Mouse (Mus musculus): Measurements from ENCODE around the gene Phlda3. TPM values are rescaled to one million over a fixed set of nuclear protein-coding genes. Genes with fewer than 3 reads are reported as not detected.
A peak's percentile ranks its signal among the peaks of the same experiment; 100 is the strongest.

Gene Phlda3
- total RNA-seq, 2 experiments from 2014 or later: 17.2 to 18.4 TPM

DNA sequence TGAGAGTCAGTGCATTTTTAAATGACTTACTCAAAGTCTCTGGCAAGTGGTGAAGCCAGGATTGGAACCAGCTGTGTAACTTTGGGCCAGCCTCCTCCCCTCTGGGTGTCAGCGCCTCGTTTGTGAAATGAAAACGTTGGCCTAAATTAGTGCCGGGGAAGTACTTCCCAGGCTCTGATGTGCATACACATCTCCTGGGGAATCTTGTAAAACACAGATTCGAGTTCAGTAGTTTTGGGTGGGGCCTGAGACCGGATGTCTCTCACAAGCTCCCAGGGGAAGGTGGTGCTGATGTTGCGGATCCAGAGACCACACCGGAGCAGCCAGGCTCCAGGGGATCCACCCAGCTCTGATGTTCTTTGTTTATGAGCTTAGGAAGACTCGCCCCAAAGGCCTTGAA lies 10.6 kb upstream of the Phlda3 start:
- peak; percentile 65 to 77 for DNase-seq
- intact Hi-C loops (cut with DNase I): no loop called here

DNA sequence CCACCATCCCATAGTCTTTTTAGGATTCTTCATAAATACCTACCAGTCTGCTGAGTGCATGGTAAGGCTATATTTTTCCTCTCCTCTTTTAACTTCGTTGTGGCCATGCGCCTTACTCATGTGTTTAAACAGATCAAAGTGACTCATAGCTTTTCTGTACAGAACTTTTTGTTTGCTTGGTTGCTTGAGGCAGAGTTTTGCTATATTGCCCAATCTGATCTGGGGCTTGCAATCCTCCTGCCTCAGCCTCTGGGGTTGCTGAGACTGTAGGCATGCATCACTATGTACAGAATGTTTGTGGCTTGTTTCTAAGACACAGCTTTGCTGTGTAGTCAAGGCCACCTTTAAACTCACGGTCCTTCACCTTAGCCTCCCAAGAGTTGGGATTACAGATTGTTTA lies 10.0 kb upstream of the Phlda3 start:
- DNase-seq: no peak
- intact Hi-C loops (cut with DNase I): no loop called here

DNA sequence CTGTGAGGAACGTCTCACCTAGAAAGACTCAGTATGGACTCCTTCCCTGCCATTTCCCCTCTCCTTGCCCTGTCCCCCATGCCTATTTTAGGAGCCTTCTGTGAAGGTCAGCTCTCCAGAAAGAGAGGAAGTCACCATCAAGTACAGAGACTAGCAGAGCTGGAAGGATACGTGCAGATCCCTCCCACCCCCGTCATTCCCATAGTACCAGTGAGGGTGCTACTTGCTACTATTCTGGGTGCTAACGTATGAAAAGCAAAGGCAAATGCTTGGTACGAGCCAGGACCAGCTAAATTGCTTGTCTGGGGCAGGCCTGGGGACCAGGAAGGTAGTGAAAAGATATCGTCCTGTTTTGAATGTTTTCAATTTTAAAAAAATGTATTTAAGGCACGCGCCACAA lies 8.6 kb upstream of the Phlda3 start:
- intact Hi-C loops (cut with DNase I): no loop called here
- DNase-seq: no peak

DNA sequence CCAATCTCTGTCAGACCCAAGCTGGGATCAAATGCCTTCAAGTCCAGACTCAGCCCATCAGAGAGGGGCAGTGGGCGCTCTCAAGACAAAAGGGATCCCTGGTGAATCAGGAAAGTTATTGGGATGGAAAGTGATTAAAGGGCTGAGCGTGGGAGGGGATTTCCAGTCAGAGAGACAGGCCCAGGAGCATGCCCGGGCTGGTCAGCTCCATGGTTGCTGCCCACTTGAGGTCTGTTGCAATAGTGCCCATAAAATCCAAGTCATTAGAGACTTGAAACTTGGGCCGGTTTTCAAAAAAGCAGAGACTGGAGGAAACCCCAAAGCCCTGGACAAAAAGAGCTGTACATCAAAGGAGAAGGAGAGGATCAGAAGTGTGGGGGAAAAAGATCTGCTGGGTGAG lies 6.2 kb upstream of the Phlda3 start:
- no peak for DNase-seq
- intact Hi-C loops (cut with DNase I): no loop called here

DNA sequence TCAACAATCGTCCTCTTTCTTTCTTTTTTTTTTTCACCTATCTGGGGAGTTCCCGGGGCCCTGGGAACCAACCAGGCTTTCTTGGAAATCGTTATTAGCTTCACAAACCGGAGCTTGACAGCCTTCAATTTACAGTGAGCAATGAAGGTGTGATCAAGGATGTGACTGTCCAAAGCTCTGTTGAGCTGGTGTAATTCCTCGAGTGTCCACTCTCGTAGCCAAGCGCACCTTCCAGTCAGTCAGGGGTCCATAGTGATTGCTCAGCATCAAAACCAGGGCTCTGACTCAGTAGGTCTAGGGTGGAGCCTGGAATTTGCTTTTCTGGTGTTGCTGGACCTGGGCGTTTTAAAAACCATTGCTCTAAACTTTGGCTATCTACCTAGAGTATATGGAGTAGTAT lies 5.7 kb upstream of the Phlda3 start:
- DNase-seq: no peak
- intact Hi-C loops (cut with DNase I): no loop called here

DNA sequence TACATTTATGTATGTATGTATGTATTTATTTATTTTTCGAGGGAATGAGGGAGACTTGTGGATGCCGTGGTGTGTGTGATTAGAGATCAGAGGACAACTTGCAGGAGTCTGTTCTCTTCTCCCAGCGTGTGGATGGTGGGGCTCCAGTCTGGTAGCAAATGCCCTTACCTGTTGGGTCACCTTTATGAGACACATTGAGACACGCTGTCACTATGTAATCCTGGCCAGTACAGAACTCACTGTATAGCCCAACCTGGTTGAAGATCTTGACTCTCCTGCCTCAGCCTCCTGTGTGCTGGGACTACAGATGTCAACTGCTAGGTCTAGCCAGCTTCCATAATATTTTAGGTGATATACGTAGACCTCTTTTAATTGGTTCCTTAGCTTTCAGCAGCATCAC lies 4.2 kb upstream of the Phlda3 start:
- intact Hi-C loops (cut with DNase I): no loop called here
- no peak for DNase-seq

DNA sequence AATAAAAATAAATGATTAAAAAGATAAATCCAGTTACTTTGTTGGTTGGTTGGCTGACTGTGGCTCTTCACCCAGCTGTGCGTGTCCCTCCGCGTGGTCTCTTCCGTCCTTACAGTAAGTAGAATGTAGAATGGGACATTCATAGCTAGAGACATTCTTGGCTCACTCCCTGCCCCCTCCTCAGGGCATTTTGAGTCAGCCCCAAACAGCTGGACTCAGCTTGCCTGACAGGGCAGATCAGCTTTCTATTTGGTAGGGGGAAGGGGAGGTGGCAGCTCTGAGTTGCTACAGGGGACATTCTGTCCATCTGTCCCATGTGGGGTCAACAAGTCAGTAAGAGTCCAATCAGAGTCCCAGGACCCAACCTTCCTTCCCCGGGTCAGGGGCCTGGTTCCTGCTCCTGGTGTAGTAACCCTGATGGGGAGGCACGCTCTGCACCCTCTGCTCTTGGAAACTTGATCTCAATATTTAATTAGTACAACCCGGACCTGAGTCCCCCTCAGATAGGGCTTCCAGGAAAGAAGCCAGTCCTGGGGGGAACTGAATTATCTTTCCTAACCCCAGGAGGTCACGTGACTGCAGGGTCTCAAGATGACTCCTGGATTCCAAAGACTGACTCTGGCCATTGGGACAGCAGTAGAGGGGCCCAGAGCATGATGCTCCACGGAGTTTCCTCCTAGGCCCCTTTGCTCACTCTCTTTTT lies 2.3 kb upstream of the Phlda3 start:
- peak; percentile 43 to 55 for DNase-seq
- intact Hi-C loops (cut with DNase I): no loop called here

DNA sequence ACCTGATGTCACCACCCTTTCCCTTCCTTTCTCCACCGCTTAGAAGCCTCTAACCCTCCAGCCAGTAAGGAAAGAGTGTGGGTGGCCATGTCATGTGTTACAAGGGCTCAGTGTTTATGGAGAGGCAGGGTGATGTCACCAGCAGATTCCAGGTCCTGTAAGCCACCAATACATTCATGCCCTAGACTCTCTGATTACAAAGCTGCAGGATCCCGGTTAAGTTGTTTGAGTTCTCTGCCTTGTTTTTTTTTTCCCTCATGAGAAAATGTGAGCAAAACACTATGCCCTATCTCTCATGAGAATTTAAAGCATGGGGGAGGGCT lies 1.8 kb upstream of the Phlda3 start:
- no peak for DNase-seq
- intact Hi-C loops (cut with DNase I): no loop called here

DNA sequence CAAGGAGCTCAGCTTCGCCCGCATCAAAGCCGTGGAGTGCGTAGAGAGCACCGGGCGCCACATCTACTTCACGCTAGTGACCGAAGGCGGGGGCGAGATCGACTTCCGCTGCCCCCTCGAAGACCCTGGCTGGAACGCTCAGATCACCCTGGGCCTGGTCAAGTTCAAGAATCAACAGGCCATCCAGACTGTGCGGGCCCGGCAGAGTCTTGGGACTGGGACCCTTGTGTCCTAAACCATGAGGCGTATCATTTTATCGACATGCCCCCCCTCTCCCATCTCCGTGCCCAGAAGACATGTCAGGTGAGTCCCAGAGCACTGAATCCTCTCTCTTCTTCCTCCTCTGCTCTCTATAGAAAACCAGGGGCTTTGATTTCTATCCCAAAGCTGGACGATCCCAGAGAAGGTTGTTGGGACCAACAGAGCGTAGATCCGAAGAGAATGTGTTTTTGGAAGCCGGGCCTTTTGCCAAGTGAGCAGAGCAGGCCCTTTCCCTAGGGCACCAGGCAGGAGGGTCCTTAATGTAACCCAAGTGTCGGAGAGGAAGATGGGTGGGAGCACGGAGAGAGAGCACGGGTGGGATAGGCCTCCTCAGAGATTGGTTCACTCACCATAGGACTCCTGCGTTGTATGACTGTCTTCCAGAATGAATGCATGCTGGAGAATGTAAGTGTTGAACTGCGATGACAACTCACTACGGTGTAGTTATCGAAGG lies 830 bp downstream of the Phlda3 start:
- DNase-seq: no peak
- intact Hi-C loops (cut with DNase I): loop anchor here (1.0 kb wide), 1 partner anchor 13 kb away; the partner anchor contains the start of gene Tnni1

DNA sequence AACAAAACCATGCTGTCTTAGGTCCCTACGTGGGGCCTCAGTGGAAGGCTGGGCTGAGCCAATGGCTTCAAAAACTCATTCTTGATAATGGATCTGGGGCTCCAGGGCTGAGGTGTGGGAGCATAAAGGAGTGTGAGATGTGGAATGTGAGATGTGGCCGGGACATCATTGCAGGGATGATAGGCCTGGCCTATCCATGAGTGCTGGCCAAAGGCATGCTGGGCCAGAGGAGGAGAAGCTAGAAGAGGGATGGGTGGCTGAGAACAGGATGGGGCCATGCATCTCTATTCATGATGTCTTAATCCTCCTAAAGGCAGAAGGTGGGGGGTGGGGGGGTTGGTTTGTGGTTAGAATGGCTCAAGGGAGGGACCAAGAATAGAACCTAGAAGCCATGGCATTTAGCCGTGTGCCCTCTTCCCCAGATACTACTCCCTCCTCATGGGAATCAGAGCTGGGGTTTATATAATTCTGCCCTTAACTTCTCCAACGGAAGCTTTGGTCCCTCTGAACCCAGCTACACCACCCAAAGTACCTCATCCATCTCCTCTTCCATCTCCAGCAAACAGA lies 1.5 kb downstream of the Phlda3 start:
- no peak for DNase-seq
- intact Hi-C loops (cut with DNase I): no loop called here

DNA sequence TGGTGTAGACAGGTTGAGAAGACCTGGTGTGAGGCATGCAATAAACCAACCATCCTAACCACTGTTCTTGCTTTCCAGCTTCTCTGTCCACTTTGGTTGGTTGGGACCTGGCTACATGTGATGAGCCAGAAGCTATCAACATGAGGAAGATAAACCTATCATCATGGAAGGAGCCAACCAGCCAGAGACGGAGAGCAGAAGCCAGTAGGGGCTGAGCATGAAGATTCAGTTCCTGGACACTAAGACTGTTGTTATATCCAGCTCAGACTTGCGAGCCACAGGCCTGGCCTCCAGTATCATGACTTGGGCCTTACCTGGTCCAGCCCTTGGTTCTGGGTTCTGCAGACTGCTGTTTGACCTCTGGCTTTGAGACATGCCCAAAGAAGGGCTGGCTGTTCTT lies 2.5 kb downstream of the Phlda3 start:
- no peak for DNase-seq
- intact Hi-C loops (cut with DNase I): no loop called here

DNA sequence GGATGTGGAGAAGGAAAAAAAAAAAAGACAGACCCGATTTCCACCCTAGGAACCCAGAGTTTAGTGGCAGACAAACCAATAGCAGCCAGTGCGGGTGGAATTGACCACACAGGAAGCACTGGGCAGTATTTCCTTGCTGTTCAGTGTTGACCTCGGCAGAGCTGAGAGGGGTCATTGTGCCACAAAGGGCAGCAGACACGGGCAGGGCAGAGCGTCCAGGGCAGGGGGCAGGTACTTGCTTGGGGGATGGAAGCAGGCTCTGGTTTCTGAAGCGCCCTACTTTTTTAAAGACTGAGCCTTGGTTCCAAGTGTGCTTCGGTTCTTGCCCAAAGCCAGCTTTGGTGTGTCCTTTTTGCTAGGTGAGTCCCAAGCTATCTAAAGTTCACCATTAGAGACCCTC lies 4.3 kb downstream of the Phlda3 start:
- no peak for DNase-seq
- intact Hi-C loops (cut with DNase I): no loop called here

DNA sequence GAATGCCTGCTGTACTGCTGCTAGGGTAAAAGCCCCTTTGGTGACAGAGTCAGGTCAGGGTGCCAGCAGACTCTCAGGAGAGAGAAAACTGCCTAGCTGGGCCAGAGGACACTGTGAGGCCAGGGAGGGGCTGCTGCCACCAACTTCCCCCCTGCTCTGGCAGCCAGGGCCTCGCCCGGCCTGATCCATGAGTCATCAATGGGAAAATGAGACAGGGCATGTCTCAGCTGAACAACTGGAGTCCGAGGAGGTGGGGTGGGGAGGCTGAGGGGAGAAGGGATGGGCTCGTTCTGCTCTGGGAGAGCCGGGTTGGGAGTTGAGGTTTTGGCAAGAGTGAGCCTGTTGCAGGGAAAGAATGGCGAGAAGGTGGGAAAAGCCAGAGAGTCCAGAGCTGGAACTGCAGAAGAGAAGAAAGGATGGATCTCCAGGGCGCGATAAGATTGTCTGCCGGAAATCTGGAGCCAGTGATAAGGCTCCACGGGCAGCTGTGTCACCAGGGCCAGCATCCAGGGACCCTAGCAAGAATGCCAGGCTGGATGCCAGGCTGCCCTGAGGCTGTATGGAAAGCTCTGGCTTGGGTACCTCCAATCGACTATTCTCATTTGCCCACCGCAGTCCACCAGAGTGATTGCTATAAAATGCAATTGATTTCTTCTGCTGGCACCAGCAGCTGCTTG lies 5.1 kb downstream of the Phlda3 start:
- intact Hi-C loops (cut with DNase I): no loop called here

DNA sequence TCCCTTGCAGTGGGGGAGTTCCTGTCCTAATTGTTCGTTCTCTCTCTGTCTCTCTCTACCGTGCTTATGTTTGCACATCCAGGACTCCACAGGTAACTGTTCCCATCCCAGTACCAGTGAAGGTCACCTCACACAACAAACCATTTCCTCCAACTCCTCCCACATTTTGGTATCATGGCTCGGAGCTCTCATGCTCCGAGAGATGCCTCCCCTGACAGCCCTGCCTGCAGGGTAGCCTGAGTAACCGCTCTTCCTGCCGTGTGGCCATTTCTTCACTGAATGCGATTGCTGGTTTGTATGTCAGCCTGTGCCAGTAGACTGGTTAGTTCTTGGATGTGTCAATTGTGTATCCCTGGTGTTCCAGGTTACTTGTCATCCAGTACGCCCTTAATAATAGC lies 5.7 kb downstream of the Phlda3 start:
- intact Hi-C loops (cut with DNase I): no loop called here
- no peak for DNase-seq

More for the DNA sequence above, 5.1 kb downstream of the Phlda3 start:
- peak; percentile 55 to 57 for DNase-seq

DNA sequence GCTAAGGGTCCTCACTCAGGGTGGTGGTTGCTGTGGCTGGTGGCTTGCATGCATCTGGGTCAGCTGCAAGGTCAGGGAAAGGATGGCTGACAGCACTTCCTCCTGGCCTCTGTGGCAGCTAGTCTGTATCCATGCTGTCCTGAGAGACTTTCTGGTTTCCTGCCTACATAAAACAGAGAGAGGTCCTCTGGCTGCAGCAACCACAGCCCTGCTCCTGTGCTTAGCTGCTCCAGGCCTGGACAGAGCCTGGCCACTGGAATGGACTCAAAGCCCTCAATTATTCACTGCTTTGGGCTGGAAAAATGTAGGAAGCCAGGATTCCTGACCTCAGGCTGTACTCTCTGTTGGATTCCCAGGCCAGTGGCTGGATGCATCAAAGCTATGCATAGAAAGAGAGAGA lies 10.7 kb downstream of the Phlda3 start:
- DNase-seq: no peak
- intact Hi-C loops (cut with DNase I): no loop called here

DNA sequence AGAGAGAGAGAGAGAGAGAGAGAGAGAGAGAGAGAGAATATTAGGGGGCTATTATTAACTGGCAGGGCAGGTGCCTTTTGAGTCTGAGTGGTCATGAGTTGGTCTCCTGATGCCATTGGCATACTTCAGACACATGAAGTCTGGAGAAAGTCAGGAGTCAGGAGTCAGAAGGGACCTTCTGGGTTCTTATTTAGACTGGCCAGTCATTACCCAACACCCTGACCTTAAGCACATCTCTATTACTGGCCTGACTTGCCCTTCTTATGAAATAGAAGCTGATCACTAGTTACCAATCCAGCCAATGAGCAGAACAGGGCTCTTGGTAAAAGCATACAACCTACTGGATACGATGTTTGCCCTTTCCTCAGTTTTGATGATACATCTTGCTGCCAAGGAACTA lies 11.1 kb downstream of the Phlda3 start:
- DNase-seq: no peak
- intact Hi-C loops (cut with DNase I): no loop called here

DNA sequence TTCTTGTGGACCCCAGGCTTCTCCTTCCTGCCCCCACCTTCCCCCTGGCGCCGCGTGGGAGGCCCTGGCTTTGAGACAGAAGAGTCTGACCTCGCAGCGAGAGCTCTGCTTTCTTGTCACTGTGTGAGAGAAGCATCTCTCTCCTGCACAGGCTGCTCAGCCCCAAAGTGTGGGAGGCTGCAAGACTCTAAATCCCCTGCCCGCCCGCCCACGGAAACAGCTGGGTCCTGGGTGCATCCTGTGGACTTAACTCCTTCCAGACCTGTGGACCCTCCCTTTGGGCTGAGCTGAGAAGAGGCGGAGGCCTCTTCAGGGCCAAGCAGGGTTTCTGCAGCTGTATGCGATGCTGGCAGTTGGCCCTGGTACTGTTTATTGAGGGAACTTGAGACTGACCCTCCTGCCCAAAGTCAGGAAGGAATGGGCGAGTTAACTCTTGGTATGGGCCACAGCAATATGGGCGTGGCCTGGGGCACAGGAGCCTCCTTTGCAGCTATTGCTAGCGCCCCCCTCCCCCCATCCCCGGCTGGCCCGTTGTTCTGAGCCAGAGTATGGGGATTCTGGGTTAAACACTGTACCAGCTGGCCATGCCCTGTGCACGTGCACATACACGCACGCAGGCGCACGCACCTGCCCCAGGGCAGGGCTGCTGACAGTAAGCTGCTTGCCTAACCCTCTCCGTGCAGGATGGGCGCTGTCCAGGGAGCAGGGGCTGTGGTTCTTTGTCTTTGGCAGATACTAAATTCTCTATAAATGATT lies 13.0 kb downstream of the Phlda3 start, which contains the start of gene Tnni1:
TSS of gene Tnni1 (plus strand) at position 655 of the 756 bp plus-strand sequence.
- intact Hi-C loops (cut with DNase I): loop anchor here (1.0 kb wide), 1 partner anchor 13 kb away; the partner anchor contains the start of gene Phlda3
- DNase-seq: peak; percentile 58 to 71

DNA sequence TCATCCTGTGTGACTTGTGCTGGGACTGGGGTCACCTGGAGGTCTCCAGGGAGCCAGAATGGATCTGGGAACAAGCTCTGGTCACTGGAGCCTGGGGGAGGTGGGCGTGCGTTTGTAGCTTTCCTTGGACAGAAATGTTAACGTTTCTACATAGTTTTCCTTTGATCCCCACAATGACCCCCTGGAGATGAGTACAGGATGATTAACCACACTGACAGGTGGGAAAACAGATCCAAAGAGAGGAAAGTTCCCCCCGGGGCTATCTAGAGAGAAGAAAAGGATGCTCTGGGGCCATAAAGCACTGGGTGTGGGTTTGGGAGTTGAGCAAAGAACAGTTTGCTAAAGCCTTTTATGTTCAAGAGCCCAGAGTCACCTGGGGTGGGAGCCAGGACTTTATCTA lies 14.7 kb downstream of the Phlda3 start:
- intact Hi-C loops (cut with DNase I): loop anchor here (1.0 to 5.0 kb wide), 3 partner anchors 27 to 238 kb away; no protein-coding TSS in a partner anchor
- DNase-seq: no peak

DNA sequence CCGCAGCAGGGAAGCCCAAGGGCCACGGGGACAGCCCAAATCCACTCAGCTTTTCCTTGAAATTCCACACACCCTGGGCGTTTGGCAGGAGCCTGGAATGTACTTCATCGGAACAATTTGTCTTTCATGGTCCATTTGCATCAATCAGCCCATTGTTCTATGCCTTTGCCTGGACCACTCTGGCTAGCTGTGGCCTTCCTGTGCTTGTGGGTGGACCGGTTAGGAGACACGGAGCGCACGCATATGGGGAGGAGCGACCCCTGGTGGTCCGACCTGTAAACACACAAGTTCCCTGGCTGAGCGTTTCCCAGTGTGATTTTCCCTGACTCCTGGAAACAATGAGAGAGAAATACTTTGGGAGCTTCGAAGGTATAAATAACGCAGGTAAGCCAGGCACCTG lies 15.3 kb downstream of the Phlda3 start:
- peak; percentile 87 to 88 for DNase-seq
- intact Hi-C loops (cut with DNase I): loop anchor here (1.0 to 5.0 kb wide), 3 partner anchors 28 to 239 kb away; no protein-coding TSS in a partner anchor

DNA sequence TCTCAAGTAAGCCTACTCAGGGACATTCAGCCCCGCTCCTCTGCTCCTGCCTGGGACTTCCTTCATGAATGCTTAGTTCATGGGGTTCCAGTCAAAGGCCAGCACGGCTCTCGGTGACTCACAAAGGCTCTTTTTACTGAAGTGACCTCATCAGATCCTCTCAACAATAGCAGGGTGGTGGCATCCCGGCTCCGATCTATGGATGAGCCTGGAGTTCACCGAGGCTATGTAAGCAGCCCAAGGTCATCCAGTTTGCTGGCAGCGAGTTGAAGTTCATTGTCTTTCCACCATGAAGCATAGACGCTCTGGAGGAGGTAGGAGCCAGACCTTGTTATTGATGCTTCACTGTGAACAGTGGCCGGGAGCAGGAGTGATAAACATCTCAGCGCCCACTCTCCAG lies 16.9 kb downstream of the Phlda3 start:
- intact Hi-C loops (cut with DNase I): loop anchor here (5.0 kb wide), 1 partner anchor 241 kb away; no protein-coding TSS in a partner anchor
- no peak for DNase-seq
